In the genomic region with DNA sequence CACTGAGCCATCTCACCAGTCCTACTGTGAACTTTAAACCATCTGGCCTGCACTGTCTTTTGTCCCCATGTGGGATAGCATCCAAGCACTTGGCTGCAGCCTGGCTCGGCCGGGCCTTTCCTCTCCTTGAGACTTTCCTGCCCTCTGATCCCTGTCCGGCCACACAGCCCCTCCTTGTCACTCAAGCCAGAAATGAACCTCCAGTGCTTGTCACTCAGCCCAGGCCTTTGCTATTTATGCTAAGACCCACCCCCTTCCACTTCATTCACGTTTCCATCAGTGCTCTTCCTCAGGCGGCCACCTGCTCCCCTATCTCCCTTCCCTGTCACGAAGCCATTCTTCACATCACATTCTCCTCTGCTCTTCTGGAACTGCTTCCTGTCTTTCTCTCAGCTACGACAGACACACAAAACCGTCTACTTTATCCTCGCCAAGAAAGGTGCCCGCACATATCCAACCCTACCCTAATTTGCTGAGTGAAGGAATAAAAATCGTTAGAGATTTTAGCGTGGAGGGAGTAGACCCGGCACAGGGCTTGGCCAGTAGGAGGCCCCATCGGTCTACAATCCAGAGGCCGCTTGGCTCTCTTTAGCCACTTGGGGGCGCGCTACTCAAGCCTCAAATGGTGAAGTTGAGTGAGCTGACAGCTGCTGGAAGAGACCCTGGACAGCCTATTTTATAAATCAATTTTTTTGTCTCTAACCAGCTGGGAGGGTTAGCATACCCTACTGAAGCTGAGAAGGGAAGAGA, we compare ENCODE assay signal across 9 mouse cellular contexts. TPM values are rescaled to one million over a fixed set of nuclear protein-coding genes. Genes with fewer than 3 reads are reported as not detected.
A peak's percentile ranks its signal among the peaks of the same experiment; 100 is the strongest.
DNase-seq lines count a peak whose midpoint lies in the region; ATAC-seq lines count a peak whose summit lies in the region.
"Had no signal": no experiment of that assay in that cellular context is flagged by ENCODE, and none has a peak within 500 bp of the region (broad histone marks: within the 10 kb centered on the region; RNA-seq: fewer than 3 reads in every experiment).

No protein-coding gene starts in this region.

- DNase-seq in 416B (ENCODE audit: low read depth) = peak; percentile 90
- peak; percentile 82 to 84 for DNase-seq in cerebellum, postnatal 36 days
- DNase-seq in gastrocnemius, adult 8-10 months (ENCODE audit: low spot score in 2 of 2) = peak; percentile 39 to 42
- DNase-seq in naive thymus-derived CD4-positive, alpha-beta T cell, adult 2 months (ENCODE audit: low read depth) = peak; percentile 94
- peak; percentile 84 to 95 for DNase-seq in spleen, postnatal 4 days (ENCODE audit: low spot score in 2 of 2)

- no peak overlapping the region for H3K27ac ChIP-seq in intestine, embryonic 15.5 days
- H3K27ac ChIP-seq in limb, embryonic 13.5 days = no peak overlapping the region
- H3K27ac ChIP-seq: embryonic facial prominence, embryonic 13.5 days had no signal

- H3K9ac ChIP-seq in intestine, embryonic 15.5 days = no peak overlapping the region
- H3K9ac ChIP-seq in limb, embryonic 13.5 days = no peak overlapping the region
- H3K9ac ChIP-seq: embryonic facial prominence, embryonic 13.5 days had no signal

- H3K4me1 ChIP-seq in intestine, embryonic 15.5 days (replicated peaks) = no peaks in the 10 kb centered on the region
- H3K4me1 ChIP-seq in limb, embryonic 13.5 days = no peaks in the 10 kb centered on the region
- H3K4me1 ChIP-seq: embryonic facial prominence, embryonic 13.5 days had no signal

- H3K4me3 ChIP-seq in intestine, embryonic 15.5 days (replicated peaks) = no peak overlapping the region
- H3K4me3 ChIP-seq in limb, embryonic 13.5 days = no peak overlapping the region
- H3K4me3 ChIP-seq: embryonic facial prominence, embryonic 13.5 days had no signal

- H3K9me3 ChIP-seq in intestine, embryonic 15.5 days = no peaks in the 10 kb centered on the region
- no peaks in the 10 kb centered on the region for H3K9me3 ChIP-seq in limb, embryonic 13.5 days
- H3K9me3 ChIP-seq: embryonic facial prominence, embryonic 13.5 days had no signal

- H3K4me2 ChIP-seq in intestine, embryonic 15.5 days (replicated peaks) = no peak overlapping the region
- no peak overlapping the region for H3K4me2 ChIP-seq in limb, embryonic 13.5 days (replicated peaks)
- H3K4me2 ChIP-seq: embryonic facial prominence, embryonic 13.5 days had no signal

- no peaks in the 10 kb centered on the region for H3K36me3 ChIP-seq in intestine, embryonic 15.5 days
- no peaks in the 10 kb centered on the region for H3K36me3 ChIP-seq in limb, embryonic 13.5 days
- H3K36me3 ChIP-seq: embryonic facial prominence, embryonic 13.5 days had no signal

- no peaks in the 10 kb centered on the region for H3K27me3 ChIP-seq in intestine, embryonic 15.5 days (replicated peaks)
- H3K27me3 ChIP-seq in limb, embryonic 13.5 days = no peaks in the 10 kb centered on the region
- H3K27me3 ChIP-seq: embryonic facial prominence, embryonic 13.5 days had no signal

- peak; percentile 80 for ATAC-seq in activated CD4-positive, CD25-positive, alpha-beta regulatory T cell, adult 4 months
- peak; percentile 34; the same call in 1 of the 2 replicates for ATAC-seq in intestine, embryonic 15.5 days
- peak; percentile 16; the same call in 1 of the 2 replicates for ATAC-seq in limb, embryonic 13.5 days (ENCODE audit: low FRiP score, low read depth)

- WGBS in intestine, embryonic 15.5 days = 20% methylated on average over 17 of the region's 17 CpGs
- WGBS in limb, embryonic 13.5 days = 26% methylated on average over 17 of the region's 17 CpGs

RNA-seq across cellular contexts. Expression of a gene that starts 33.2 kb away (rescaled TPM):
- 10 to 100 TPM in 1 of 2 experiments, 1 to 10 TPM in 1; 8.9 to 14.2 TPM for polyA plus RNA-seq in activated CD4-positive, CD25-positive, alpha-beta regulatory T cell, adult 4 months (2017; shearing (Covaris generic))
- total RNA-seq in gastrocnemius, adult 8-10 months (2022) = 1 to 10 TPM; 6.5 to 9.3 (median 9.0) TPM
- polyA plus RNA-seq in intestine, embryonic 15.5 days (2015; fragmentation: Nextera tagmentation; extraction: Ambion mirVana) = 24.7 and 25.3 TPM in 2 replicates
- 36.3 and 37.8 TPM in 2 replicates for polyA plus RNA-seq in limb, embryonic 13.5 days (2015; fragmentation: Nextera tagmentation; extraction: Ambion mirVana)

RNA-seq across cellular contexts. Expression of a gene that starts 33.4 kb away (rescaled TPM):
- polyA plus RNA-seq in activated CD4-positive, CD25-positive, alpha-beta regulatory T cell, adult 4 months (2017; shearing (Covaris generic)) = 1 to 10 TPM; 2.2 to 2.4 TPM
- 1 to 10 TPM; 1.3 to 3.2 (median 2.2) TPM for total RNA-seq in gastrocnemius, adult 8-10 months (2022)
- polyA plus RNA-seq in intestine, embryonic 15.5 days (2015; fragmentation: Nextera tagmentation; extraction: Ambion mirVana) = 3.3 and 3.7 TPM in 2 replicates
- 8.5 and 10.2 TPM in 2 replicates for polyA plus RNA-seq in limb, embryonic 13.5 days (2015; fragmentation: Nextera tagmentation; extraction: Ambion mirVana)

Comparison
In these comparisons a context has a peak if more than half of its experiments do, and no peak if none do; other contexts are left out.
1. DNase-seq: peak in every context shown above with its lines; median percentile 94 in naive thymus-derived CD4-positive, alpha-beta T cell, adult 2 months; 90 in 416B; 90 in spleen, postnatal 4 days; 83 in cerebellum, postnatal 36 days; 40 in gastrocnemius, adult 8-10 months.
2. ATAC-seq: peak in every context shown above with its lines; median percentile 80 in activated CD4-positive, CD25-positive, alpha-beta regulatory T cell, adult 4 months; 34 in intestine, embryonic 15.5 days; 16 in limb, embryonic 13.5 days.